Mouse (Mus musculus): ENCODE results near the gene Meiob.

Gene Meiob

DNA sequence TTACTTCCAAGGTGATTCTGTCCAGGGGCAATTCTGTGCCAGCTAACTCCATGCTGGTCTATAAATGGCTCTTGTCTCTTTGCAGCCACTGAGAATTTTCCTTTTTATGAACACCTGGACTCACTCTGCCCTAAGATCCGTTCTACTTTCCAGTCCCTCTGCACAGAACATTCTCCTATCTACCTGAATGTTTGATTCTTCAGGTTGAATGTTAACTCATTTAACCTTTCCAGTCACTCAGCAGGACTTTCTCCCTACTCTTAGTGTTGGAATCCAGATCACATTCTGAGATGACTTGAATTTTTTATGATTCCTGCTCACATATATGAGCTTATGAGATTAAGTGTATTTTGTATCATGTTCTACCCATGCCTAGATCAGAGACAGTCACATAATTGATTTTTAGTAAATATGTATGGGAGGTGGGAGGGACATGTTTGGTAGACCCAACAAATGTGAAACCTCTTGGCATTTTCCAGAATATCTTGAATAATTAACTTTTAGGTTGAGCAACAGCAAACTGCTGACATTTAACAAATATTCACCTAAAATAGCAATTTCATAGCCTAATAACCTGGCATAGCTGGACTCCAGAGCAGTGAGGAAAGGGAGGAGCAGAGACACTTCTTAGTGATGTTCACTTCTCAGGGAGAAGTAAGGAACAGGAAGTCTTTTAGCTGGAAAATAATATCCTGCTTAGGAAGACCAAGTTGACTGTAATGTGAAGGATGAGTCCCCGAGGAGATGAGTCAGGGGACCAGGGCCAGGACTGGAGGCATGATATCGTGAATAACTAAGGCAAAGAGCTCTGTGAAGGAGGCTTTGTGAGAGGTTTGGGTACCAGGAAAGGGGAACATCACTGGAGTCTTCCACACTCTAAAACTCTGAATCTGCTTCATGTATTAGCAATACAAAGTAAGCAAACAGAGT is 17.5 kb downstream of the Meiob start:
- no peak for DNase-seq

DNA sequence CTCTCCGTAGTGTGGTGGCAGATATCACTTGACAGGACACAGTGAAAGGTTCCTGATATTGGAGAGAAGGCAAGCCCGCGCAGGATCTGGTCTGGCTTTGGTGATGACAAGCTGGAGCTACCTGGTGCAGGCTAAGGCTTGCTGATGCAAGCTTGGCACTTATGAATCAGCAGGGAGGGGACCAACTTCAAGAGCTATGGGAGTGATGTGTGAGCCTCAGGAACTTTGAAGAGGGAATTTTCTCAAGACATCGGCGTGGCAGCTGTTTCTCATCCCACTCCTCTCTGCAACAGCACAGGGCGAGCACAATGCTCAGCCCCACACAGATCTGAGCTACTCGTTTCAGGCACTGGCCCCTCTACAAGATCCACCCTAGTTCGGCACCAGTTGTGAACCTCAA is 35.8 kb downstream of the Meiob start, which contains the start of gene Hagh:
Gene Hagh, plus strand, starts transcription at position 302 of the 400 bp plus-strand sequence.
- DNase-seq = no peak

DNA sequence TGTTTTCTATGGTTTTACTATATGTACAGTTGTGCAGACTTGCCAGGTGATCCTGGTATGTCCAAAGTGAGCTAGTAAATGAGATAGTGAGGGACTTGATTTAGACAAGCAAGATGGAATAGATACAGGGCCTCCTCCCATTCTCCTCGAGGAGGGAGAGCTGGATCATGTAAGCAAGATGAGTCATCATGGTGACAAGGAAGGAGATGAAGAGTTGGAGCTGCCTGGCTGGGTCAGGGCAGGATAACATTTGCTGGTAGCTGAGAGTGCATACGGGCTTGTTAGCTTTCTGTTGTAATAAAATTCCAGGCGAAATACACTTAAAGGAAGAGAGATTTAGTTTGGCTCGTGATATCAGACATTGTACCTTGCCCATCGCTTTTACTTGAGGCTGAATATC is 36.3 kb downstream of the Meiob start:
- DNase-seq = no peak

DNA sequence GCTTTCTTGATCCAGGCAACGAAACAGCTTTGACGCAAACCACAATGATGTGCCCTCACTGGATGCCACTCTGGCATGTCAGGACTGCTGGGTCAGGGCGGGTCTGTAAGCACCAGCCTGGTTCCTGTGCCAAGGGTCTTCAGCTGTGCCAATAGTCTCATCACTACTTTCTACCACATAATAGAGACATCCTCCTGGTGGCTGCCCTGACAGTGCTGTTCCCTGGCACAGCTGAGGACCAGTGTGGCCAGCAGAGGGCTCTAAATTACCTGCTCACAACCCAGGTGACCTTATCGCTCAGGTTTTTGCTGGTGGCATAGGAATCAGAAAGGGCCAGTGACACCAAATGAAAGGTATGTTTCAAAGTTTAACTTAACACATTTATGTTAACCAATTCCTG is 37.0 kb downstream of the Meiob start:
- DNase-seq = no peak

DNA sequence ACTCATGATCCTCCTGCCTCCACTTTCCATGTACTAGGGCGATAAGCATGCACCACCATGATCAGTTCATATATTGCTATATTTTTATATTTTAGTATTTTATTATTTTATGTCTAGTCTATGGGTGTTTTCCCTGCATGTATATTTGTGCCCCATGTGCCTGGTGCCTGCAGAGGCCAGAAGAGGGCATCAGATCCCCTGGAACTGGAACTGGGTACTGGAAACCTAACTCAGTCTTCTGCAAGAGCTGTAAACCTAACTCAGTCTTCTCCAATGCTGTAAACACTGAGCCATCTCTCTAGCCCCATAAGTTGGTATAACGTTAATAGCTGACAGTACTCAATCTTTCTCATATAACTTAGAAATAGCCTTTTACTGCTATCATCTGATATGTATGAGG is 38.5 kb downstream of the Meiob start:
- no peak for DNase-seq

DNA sequence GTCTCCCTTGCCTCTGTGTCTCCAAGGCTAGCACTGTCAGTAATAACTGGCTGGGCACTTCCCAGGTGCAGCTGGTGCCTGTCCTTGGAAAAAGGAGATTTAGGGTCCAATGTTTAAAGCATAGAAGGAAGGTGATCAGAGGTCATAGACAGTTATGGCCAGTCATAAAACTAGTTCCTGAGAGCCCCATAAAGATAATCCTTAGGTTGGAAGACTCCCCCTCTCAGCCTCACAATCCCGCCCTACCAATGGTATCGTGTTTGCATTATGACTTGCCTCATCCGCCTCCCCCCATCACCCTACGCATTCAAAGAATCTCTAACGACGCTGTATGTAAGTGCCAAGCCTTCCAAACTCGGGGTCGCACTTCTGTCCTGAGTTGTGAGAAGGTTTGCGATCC is 40.4 kb downstream of the Meiob start:
- no peak for DNase-seq

DNA sequence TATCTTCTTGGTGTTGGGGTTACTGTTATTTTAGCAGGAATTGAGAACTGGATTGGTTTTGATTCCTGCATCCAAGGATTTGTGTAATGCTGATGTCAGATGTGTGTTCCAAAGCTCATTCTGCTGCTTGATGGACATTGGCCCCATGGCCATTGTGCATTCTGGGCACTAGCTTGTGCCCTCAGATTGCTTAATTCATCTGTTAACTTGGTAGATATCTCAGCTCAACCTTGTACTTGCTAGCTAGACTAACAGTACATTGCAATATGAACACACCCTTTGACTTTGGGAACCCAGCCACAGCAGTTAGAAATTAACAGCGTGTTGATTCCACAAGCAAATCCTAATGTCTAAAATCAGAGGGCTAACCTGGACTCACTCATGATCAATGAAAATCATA is 43.3 kb downstream of the Meiob start:
- no peak for DNase-seq

DNA sequence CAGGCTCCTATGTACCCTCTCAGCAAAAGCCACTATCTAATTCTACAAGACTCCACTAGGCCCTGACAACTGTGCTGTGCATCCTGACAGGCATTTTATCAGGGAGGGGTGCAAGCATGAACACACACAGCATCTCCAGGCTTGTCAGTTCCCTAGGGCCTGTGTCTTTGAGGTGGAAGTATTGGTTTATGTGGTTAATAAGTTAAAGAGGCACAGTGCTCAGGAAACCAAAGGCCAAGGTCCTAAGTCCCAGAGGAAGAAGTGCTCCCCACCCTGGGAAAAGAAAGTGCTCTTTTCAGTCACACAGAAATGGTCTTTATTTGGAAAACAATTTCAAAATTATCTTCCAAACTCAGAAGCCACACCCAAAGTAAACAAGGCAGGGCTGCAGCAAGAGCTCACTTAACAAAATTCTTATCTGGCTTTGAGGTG is 44.5 kb downstream of the Meiob start:
- DNase-seq = no peak

DNA sequence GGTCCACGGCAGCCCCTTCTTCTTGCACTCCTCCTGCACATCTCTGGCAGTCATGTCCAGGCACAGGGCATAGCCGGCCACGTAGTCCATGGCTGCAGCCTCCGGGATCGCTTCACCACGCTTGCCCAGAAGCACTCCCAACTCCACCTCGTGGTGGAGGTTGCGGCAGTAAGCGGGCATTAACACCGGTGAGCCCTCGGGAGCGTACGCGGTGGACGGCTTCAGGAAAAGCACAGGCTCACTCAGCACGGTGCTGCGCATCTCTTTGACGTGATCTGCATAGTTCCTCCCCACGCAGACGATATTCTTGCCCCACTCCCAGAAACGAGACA is 45.6 kb downstream of the Meiob start:
- no peak for DNase-seq

DNA sequence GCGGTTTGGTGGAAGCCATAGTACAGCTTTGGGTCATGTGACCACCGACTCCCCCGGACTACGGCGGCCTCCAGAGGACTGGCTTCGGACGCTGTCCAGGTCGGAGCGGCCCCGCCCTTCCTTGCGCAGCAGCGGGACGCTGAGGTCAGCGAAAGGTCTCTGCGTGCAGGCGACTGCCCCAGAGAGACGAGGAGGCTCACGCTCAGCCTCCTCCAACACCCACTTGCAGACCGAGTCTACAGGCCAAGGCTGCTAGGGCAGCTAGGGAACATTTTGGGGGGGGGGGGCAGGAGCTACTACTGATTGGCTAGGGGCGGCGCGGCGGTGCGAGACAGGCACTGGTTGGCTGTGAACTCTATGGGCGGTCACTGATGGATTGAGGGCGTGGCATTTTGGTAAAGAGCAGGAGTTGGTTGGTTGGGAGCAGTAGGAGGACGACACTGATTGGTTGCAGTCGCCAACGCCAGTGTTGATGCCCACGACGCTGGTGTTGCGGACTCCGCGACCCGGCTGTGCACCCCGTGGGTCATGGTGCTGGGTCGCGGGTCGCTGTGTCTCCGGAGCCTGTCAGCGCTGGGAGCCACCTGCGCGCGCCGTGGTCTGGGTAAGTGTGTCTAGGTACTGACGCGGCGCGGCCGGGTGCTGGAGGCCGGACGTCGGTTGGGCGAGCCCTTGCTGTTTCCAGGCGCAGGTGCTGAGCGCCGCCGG is 46.1 kb downstream of the Meiob start, which contains the start of gene Fahd1:
Gene Fahd1, minus strand, starts transcription at position 300 of the 708 bp plus-strand sequence.
- peak; percentile 94 for DNase-seq

DNA sequence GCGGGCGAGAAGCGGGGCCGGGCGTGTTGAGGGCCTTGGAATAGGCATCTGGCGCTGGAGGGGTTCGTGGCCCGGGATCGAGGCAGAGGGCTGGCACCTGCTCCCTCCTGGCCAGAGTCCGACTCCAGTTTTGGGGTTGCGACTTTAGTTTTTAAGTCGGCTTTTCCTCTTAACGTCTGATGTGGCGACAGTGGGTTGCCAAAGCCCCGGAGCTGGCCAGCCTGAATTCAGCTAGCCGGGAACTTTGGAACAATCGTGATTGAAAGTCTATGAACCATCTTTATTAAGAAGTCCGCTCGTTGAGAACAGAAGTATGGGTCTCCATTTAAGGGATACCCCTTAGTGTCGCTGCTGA is 46.7 kb downstream of the Meiob start:
- no peak for DNase-seq

DNA sequence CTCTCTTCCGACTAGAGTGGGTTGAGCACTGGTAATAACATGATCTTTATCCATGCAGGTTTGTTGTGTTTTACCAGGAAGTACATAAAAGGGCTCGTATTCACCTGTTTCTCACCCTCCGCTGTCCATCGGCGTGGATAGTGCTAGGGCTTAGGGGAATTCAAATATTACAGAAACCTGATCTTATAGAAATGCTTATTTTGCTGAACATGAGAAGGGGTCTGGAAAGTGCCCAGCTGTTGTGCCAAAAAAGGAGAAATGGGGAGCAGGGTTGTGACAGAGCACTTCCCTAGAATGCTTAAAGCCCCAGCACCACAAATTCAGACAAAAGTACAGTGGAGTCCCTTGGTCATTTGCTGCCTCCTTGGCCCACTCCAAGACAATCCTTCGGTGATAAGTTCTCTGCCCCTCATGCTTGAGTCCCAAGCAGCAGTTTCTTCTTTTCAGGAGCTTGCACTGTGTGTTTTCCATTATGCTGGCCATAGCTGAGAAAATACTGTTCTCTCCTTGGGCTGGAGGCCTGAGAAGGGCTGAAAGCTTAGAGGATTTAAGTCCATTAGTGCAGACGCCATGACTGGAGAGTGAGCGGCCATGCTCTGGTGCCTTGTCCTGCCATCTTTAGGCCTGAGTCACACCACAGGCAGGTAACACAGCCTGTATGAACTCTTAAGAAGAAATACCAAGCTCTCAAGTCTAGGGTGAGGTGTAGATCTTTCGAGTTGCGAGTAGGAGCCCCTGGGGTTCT is 47.5 kb downstream of the Meiob start:
- no peak for DNase-seq

DNA sequence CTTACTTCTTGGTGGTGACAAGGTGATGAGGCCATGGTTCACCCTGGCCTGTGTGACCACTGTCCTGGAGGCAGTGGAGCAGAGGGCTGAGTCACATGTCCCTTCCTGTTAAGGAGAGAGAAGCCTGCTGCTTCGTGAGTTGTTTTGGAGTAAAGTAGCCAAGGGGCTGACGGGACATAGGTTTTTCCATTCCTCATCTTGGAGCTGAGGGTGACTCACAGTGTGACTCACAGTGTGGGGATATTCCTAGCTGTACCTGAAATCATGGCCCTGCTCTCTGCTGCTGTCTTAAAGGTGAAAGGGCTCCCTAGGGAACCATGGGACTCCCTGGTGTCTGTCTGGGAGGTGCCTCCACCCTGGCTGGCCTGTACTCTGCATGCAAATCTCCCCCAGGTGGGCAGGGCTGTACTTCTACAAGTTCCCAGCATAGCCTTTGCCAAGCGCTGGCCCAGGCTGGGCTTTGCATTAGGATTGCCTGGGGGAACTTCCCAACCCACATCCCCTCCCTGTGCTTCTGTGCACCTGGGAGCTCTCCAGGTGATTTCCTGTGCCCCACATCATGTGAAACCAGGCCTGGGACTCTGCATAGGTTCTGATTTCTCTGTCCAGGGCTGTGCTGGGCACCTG is 51.9 kb downstream of the Meiob start:
- DNase-seq = no peak

DNA sequence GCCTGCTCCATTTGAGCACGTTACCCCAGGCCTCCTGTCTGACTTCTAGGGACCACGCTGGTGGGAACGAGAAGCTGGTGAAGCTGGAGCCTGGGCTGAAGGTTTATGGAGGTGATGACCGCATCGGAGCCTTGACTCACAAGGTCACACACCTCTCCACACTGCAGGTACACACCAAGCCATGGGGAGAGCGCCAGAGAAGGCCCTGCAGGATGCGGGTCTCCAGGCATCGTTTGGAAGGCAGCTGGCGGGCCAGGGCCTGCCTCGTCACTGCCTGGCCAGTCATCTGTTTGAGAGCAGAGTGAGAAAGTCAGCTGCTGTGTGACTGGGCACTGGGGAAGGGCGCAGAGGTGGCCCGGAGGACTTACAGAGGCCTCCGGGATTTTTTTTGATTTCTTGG is 52.5 kb downstream of the Meiob start:
- DNase-seq = no peak

DNA sequence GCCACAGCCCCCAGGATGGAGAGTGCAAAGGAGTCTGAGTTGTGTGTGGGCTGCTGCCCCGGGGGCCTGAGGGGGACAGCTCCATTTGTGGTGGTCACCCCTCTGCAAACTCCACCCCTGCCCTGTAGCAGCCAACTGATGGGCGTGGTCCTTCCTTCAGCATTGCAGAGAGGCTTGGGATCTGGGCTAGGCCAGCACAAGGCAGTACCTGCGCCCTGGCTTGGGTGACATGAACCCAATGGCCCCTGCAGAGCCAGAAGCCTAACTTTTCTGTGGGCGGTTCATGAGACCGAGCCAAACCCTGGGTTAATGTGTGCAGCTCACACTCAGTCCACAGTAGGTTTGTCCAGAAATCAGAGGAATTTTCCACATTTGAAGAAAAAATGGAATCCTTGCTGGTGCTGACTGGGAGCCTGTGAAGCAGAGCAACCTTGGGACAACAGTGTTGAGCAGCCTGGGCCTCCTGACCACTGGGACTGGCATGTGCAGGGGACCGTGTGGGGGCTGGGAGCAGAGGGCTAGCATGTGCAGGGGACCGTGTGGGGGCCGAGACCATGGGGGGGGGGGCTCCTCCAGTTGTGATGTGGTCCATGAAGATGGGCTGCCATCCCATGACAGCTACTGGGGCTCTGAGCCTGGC is 53.9 kb downstream of the Meiob start:
- no peak for DNase-seq

DNA sequence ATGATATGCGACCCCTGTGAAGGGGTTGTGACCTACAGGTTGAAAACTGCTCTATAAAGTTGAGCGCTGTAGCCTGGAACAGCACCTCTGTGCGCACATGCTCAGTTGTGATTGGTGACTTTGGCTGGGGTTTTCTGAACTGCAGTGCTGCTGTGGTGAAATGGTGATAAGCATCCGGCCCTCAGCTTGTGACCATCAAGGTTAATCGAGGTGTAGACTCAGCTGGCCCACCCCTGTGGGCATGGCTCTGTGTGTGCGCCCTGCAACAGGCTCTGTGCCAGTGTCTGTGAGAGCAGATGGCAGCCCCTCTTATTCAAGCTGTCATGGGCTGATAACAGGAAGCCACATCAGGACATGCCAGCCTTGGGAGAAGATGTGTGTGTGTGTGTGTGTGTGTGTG is 54.9 kb downstream of the Meiob start:
- DNase-seq = no peak

DNA sequence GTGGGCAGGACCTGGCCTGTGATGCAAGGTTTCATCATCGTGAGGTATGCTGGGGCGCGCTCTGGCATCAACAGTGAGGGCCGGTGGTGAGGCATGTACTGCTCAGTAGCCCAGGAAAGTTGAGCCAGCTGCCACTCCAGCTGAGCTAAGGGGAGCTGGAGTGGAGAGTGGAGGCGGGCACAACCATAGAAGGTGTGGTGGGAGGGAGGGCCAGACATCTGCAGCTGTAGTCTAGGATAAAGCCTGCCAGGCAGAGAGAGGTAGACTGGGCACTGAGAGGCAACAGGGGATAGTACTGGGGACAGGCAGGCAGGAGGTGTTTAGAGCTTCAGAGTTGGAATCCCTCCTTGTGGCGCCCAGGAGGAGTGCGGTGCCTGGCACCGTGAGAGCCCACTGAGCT is 56.0 kb downstream of the Meiob start:
- DNase-seq = no peak

DNA sequence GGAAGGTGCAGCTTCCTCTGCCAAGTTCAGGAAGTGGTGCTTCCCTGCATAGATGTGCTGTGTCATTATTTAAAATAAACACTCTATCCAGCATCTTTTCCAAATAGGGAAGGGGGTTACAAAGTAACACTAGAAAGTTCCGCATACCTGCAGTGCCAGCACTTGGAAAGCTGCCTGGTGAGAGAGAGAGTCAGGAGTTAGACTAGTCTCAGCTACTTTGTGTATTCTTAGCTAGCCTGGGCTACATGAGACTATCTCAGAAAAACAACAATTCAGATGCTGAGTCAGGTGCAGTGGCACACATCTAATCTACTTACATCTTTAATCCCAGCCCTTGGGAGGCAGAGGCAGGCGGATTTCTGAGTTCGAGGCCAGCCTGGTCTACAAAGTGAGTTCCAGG is 57.7 kb downstream of the Meiob start:
- DNase-seq = no peak

DNA sequence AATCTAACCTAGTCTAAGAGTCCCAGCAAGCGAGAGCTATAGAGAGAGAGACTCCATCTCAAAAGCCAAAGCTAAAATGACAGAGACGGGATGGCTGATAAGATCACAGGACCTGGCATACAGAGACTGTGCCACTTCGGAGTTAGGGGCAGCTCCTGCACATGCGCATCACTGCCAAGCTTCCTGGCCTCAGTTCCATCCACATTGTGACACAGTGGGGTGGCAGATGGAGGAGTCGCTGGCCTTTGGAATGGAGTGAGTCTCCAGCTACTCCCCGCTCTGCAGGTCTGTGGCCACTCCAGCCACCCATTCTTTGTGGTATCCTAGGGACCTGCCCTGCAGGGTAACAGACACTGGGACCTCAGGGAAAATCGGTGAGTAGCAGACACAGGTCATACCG is 61.7 kb downstream of the Meiob start, which contains the start of gene Igfals:
Gene Igfals, plus strand, starts transcription at position 222 of the 400 bp plus-strand sequence.
- DNase-seq = peak; percentile 84

DNA sequence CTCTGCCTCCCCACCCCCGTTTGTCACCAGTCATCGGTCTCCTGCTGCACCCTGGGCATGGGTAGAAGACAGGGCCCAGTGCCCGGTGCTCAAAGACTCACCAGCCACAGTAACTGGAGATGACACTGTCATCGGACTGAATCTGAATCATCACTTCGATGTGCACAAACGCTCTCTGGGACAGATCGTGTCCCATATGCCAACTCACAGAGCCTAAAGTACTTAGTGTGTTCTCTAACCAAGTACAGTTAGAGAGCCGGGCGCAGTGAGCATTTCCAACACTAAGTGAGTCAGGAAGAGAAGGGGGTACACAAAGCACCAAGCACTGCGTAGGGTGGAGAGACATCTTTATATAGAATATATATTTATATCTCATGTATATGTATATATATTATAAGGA is 63.8 kb downstream of the Meiob start:
- DNase-seq = no peak

DNA sequence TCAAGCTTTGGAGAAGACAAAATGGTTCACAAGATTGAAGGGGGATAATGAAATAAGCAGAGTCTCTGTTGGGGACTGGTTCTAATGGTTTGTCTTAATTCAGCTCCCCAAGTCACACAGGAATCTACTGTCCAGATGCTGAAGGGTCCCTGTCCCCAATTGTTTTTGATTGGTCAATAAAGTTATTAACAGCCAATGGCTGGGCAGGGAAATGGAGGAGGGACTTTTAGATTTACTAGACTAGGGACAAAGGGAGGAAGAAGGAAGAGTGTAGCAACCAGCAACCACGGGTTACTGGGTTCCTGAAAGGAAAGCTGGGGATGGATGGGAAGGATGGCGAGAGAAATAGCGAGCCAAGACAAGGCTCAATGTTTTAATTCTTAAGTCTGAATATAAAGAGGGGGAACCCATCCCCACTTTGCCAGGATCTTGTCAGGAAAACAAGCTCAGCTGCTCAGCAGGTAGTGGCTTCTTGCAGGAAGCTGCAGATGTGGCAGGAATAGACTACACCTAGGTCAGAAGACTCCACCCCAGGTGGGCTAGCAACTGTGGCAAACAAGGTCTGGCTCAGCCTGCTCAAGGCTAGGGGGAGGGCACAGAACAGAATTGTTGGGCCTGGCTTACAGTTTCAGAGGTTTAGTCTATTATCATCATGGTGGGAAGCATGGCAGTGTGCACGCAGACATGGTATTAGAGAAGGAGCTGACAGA is 69.8 kb downstream of the Meiob start:
- DNase-seq = no peak

DNA sequence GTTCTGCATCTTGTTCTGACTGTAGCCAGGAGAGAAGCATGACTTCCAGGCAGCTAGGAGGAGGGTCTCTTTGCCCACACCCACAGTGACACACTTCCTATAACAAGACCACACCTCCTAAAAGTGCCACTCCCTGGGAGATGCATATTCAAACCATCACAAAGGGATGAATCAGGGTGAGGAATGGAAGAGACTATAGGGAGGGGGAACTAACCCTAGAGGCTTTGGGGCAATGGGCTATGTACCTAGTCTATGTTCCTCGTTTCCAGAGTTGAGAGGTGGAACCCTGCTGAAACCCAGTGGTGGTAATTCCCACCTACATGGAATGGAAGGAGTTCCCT is 70.3 kb downstream of the Meiob start:
- no peak for DNase-seq
